Mouse (Mus musculus) cortical plate, adult 2 months (tissue): ENCODE results near the gene Rap1a. TPM values are rescaled to one million over a fixed set of nuclear protein-coding genes. Genes with fewer than 3 reads are reported as not detected.

Experiments
- H3K27ac ChIP-seq: fragments of 200-500 bp; 2 replicates; pipeline ENCODE4 v1.5.1; 2012; ENCODE audit warnings: low read length, control low read depth, inconsistent platforms; ENCODE audit not compliant: insufficient read depth
- H3K4me1 ChIP-seq: fragments of 200-500 bp; 2 replicates; pipeline ENCODE4 v1.6.1; 2011; ENCODE audit warnings: low read length; ENCODE audit not compliant: control insufficient read depth, insufficient read depth
- H3K4me3 ChIP-seq: fragments of 200-500 bp; 2 replicates; pipeline ENCODE4 v1.5.1; 2011; ENCODE audit warnings: mild to moderate bottlenecking, low read length, control low read depth; ENCODE audit not compliant: insufficient read depth
- CTCF ChIP-seq: fragments of 200-500 bp; IDR thresholded peaks from 2 replicates; pipeline ENCODE4 v1.5.1; 2011; ENCODE audit warnings: mild to moderate bottlenecking, control low read depth, low read length; ENCODE audit not compliant: insufficient read depth; ENCODE audit errors: extremely low read depth
- POLR2A ChIP-seq: fragments of 200-500 bp; IDR thresholded peaks from 2 replicates; pipeline ENCODE4 v1.6.1; 2011; ENCODE audit warnings: mild to moderate bottlenecking, low read length, control low read depth; ENCODE audit not compliant: insufficient read depth; ENCODE audit errors: extremely low read depth
- polyA plus RNA-seq: library from polyadenylated mRNA; depleted of rRNA; stranded (reverse); fragments of >200 nt; gene quantifications from 2 replicates; pipeline ENCODE4 v1.2.3, GENCODE M21; 2012

The Rap1a gene
- polyA plus RNA-seq, 1 experiment: 51.0 TPM

DNA sequence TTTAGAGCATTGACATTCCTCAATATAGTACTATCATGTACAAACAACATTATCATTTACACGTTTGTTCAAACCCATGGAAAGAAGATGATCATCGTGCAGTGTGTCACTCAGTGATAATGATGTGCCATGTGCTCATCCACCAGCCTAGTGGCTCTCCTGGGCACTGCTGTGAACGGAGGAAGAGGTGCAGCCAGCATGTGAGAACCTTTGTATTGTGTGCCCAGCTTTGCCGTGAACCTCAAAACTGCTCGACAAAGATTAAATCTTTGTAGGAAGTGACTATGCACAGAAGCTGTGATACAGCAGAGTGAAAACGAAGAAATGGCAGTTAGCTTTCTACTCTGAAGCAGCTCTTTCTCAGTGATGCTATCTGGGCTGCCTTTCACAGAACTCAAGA is 32.6 kb downstream of the Rap1a start:
- no peak overlapping the region for H3K4me3 ChIP-seq
- H3K27ac ChIP-seq: no peak overlapping the region
- TF ChIP-seq POLR2A (no peak), CTCF (no peak)
- no peaks in the 10 kb centered on the region for H3K4me1 ChIP-seq

DNA sequence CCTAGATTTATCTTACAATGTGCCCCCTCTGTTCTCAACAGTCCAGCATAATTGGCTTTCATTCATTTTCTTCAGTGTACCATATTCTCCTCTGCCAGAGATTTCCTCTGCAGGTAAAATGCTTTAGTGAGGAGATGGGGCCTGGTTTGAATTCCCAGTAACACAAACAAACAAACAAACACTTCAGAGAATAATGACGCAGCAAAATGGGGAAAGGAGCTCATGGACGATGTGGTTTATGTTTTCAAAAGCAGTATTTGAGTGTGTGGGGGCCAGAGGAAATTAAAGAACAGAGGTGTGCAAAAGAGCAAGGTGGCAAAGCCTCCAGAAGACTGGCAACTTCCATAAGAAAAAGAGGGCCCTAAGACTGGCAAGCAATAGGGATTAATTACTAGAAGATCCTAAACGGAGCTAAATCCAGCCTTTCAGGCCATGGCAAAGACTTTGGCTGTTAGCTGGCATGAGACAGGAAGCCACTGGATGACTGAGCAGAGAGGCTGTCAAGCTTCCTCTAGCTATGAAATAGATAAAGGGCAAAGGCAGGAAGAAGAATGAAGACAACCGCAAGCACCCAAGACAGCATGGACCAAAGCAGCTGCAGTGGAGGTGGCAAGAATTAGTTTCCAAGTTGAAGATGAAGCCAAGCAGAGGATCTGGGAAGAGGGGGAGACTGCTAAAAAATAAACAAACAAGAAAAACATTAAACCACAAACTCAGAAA is 37.8 kb downstream of the Rap1a start:
- Histone ChIP-seq H3K4me3 (no peak overlapping the region), H3K4me1 (no peaks in the 10 kb centered on the region; the same call in 1 of the 2 replicates), H3K27ac (no peak overlapping the region)
- TF ChIP-seq POLR2A (no peak), CTCF (no peak)

DNA sequence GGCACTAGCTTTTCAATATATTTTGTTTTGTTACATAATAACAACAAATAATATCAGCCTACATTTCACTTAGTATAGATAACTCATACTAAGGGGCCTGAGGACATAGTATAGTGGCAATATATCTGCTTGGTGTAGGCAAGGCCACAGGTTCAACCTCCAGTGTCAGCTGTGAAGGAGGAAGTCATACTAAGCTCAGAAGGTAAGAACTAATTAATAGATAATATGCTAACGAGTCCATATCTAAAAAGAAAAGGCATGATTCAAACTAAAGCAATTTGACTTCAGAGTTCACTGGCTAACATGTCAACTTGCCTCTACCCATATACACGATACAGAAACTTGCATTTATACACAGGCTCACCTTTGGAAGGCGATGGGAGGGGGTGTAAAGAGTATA is 41.1 kb downstream of the Rap1a start:
- peaks cover 2% of the 10 kb centered on the region for H3K4me1 ChIP-seq
- TF ChIP-seq POLR2A (no peak), CTCF (no peak)
- H3K4me3 ChIP-seq: no peak overlapping the region
- H3K27ac ChIP-seq: no peak overlapping the region

DNA sequence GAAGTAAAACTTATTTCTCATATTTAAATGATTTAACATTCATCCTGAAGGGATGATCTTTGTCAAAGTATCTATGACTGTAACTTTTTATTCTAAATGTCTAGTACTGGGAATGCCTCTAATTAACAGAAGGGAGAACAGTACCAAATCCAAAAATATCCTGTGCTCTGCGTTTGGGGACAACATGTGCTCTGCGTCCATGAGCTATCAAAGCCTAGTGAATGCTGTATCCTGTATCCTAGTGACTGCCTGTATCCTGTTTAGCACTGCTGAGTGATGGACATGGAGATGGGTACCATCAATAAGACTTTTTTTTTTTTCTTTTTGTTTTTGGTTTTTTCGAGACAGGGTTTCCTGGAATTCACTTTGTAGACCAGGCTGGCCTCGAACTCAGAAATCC is 42.5 kb downstream of the Rap1a start:
- H3K27ac ChIP-seq: no peak overlapping the region
- peaks cover 2% of the 10 kb centered on the region for H3K4me1 ChIP-seq
- TF ChIP-seq POLR2A (no peak), CTCF (no peak)
- no peak overlapping the region for H3K4me3 ChIP-seq

DNA sequence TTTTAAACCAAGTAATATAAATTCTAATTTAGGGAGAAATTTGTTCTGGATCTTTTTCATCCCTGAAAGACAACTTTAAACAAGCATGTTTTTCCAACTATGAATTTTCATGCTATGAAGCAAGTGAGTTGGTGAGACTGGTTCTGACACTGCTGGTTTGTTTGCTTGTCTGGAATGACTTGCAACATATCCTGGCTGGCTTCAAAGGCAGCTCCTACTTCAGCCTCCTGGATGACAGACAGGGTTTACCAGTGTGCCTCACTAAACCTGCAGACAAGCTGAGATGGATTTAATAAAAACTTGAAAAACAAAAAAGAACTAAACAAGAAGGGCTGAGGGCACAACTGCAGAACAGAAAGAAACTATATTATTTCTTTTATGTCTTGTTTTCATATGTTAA is 43.0 kb downstream of the Rap1a start:
- TF ChIP-seq POLR2A: no peak
- TF ChIP-seq CTCF: no peak
- Histone ChIP-seq H3K27ac (no peak overlapping the region), H3K4me1 (peaks cover 2% of the 10 kb centered on the region), H3K4me3 (no peak overlapping the region)

DNA sequence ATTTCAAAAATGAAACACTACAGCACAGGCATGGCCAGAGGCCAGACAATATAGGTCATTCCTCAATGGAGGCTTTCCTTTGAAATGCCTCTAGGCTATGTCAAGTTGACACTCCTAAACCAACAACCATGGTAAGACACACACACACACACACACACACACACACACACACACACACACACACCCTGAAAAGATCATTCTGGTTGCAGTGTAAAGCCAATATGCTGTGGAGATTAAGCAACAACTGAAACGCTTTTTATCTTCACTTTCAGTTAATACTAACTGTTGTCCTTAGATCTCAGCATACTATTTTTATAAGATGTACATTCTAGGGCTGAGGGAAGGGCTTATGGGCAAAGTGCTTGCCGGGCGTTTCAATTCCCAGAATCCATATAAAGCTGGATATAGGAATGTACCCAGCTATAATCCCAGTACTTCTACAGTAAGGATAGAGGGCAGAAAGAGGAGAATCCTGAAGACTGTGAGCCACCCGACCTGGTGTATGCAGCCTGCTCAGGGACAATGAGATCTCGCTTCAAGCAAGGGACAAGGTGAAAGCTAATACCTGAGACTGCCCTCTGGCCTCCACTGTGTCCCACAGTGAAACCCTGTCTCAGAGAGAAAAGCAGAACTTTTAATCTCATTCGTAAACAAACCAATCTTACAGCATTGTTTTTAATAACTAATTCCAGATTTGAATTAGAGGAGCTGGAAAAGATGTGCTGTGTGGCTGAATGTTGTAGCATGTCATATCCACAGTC is 43.6 kb downstream of the Rap1a start:
- Histone ChIP-seq H3K4me1 (peaks cover 2% of the 10 kb centered on the region), H3K4me3 (no peak overlapping the region), H3K27ac (no peak overlapping the region)
- TF ChIP-seq POLR2A (no peak), CTCF (no peak)

DNA sequence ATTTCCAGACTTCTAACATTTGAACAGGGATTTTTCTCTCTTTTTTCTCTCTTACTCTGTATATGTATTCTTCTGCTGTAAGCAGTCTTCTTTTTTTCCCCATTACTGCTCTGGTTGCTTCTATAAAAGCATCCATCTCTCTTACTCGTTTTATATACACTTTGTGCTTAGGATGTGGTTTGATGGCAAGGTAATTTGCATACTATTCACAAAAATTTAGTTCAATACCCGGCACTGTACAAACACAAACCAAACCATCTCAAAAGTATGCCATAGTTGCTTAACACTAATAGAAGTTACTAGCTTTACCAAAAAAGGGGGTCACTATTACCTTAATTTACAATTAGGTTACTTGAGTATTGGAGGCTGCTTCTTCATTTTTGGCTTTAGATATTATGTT is 44.6 kb downstream of the Rap1a start:
- H3K4me1 ChIP-seq: peaks cover 2% of the 10 kb centered on the region
- TF ChIP-seq CTCF (no peak), POLR2A (no peak)
- H3K4me3 ChIP-seq: no peak overlapping the region
- H3K27ac ChIP-seq: no peak overlapping the region

DNA sequence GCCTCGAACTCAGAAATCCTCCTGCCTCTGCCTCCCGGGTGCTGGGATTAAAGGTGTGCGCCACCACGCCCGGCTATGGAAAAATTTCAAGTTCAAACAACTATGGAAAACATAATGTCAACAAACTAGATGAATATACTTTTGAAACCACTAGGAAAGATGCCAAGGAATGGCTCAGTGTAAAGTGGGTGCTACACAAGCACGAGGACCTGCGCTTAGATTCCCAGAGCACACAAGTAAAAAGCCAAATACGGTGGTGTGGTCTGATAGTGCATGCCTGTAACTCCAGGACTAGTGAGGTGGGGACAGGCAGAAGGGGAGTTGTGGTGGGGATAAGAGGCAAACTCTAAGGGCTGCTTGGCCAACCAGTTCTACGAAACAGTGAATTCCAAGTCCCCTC is 46.0 kb downstream of the Rap1a start:
- H3K4me3 ChIP-seq: no peak overlapping the region
- H3K4me1 ChIP-seq: peaks cover 2% of the 10 kb centered on the region
- no peak overlapping the region for H3K27ac ChIP-seq
- TF ChIP-seq CTCF: no peak
- no peak for TF ChIP-seq POLR2A

DNA sequence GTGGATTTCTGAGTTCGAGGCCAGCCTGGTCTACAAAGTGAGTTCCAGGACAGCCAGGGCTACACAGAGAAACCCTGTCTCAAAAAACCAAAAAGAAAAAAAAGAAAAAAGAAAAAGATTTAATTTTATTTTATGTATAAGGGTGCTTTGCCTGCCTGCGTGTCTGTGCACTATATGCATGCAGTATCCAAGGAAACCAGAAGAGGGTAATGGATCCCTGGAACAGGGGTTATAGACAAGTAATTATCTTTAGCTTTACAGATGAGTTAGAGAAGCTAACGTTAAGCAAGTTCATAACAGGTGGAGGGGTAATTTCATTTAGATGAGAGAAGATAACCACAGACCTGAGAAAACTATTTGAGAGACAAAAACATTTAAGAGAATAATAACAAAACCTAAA is 47.0 kb downstream of the Rap1a start:
- Histone ChIP-seq H3K4me3 (no peak overlapping the region), H3K27ac (no peak overlapping the region), H3K4me1 (peaks cover 2% of the 10 kb centered on the region)
- TF ChIP-seq CTCF: no peak
- TF ChIP-seq POLR2A: no peak

DNA sequence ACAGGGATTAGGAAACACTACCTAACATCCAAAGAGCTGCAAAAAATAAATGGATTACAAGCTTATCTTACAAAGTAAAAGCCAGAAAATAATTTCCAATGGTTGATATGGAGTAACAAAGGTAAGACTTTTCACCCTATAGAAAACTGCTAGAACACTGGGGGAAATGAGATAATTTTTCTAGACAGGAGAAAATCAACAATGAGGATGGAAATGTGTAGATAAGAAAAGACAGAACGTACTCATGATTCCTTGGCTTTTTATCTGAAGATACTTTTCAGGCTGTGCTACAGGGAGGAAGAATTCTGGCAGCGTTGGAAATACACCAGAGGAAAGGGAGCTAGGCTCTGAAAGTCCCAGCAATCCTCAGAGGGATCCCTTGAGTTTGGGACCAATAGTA is 50.3 kb downstream of the Rap1a start:
- TF ChIP-seq CTCF (no peak), POLR2A (no peak)
- no peak overlapping the region for H3K4me3 ChIP-seq
- no peak overlapping the region for H3K27ac ChIP-seq
- no peaks in the 10 kb centered on the region for H3K4me1 ChIP-seq
